Mouse (Mus musculus): Measurements from ENCODE around the gene Prph.

GRCm38 (mm10) chr15:99098493-99098861, 43.5 kb downstream of the Prph start:
- TF ChIP-seq CTCF (IDR thresholded peaks at IDR 0.05; ENCODE audit: insufficient read depth, low read depth, low read length) (no peak), POLR2A (IDR thresholded peaks at IDR 0.05; ENCODE audit: insufficient read depth, low read depth, low read length) (no peak)

Measured in olfactory bulb, adult 2 months (tissue).